Mouse (Mus musculus) limb, embryonic 13.5 days (tissue): ENCODE results near the gene Adat1. TPM values are rescaled to one million over a fixed set of nuclear protein-coding genes. Genes with fewer than 3 reads are reported as not detected.

Experiments used
- ATAC-seq: fragments of 200-750 bp; cut with Nextera tagmentation; 2 replicates; pipeline ENCODE4 v1.8.0; 2017; ENCODE audit warnings: low read depth, moderate number of reproducible peaks, moderate TSS enrichment; ENCODE audit not compliant: low FRiP score
- H3K27ac ChIP-seq: fragments of 300-500 bp; sonication (generic); 2 replicates; pipeline ENCODE4 v1.5.1; 2015; ENCODE audit warnings: inconsistent platforms, mild to moderate bottlenecking, moderate library complexity
- H3K27me3 ChIP-seq: fragments of 300-500 bp; sonication (generic); 2 replicates; pipeline ENCODE4 v1.6.1; 2015; ENCODE audit warnings: mild to moderate bottlenecking, inconsistent platforms
- H3K36me3 ChIP-seq: fragments of 300-500 bp; sonication (generic); 2 replicates; pipeline ENCODE4 v1.6.1; 2015; ENCODE audit warnings: inconsistent platforms, mild to moderate bottlenecking, moderate library complexity
- H3K4me1 ChIP-seq: fragments of 300-500 bp; sonication (generic); 2 replicates; pipeline ENCODE4 v1.6.1; 2015; ENCODE audit warnings: inconsistent platforms
- H3K4me2 ChIP-seq: fragments of 300-500 bp; sonication (generic); replicated peaks from 2 replicates; pipeline ENCODE4 v1.6.1; 2015; ENCODE audit warnings: inconsistent platforms, mild to moderate bottlenecking, moderate library complexity
- H3K4me3 ChIP-seq: fragments of 300-500 bp; sonication (generic); 2 replicates; pipeline ENCODE4 v1.5.1; 2015; ENCODE audit warnings: moderate library complexity, mild to moderate bottlenecking, inconsistent platforms
- H3K9ac ChIP-seq: fragments of 300-500 bp; sonication (generic); 2 replicates; pipeline ENCODE4 v1.6.1; 2015; ENCODE audit warnings: mild to moderate bottlenecking, inconsistent platforms
- H3K9me3 ChIP-seq: fragments of 300-500 bp; sonication (generic); 2 replicates; pipeline ENCODE4 v1.6.1; 2016; ENCODE audit warnings: inconsistent platforms
- WGBS: fragments of 180-500 bp; shearing (Covaris S2); methylation state at CpG from one replicate; pipeline ENCODE4 v1.1.7; 2015; 5-methylcytosine and 5-hydroxymethylcytosine counted together
- polyA plus RNA-seq: library from polyadenylated mRNA; unstranded; fragments of >200 nt; fragmentation: Nextera tagmentation; extraction: Ambion mirVana; gene quantifications from 2 replicates; pipeline ENCODE4 v1.2.1, GENCODE M21; 2015

The Adat1 gene
- polyA plus RNA-seq, 1 experiment from 2014 or later = 12.1 TPM

- H3K27ac ChIP-seq = no peak overlapping the region
- H3K27me3 ChIP-seq = no peaks in the 10 kb centered on the region
- no peak for ATAC-seq
- peaks cover 8% of the 10 kb centered on the region for H3K36me3 ChIP-seq
- no peak overlapping the region for H3K4me3 ChIP-seq
- no peak overlapping the region for H3K4me2 ChIP-seq
- peaks cover 8% of the 10 kb centered on the region; the same call in 1 of the 2 replicates for H3K4me1 ChIP-seq
- 58% methylated on average over 7 of the region's 7 CpGs for WGBS
- no peaks in the 10 kb centered on the region for H3K9me3 ChIP-seq
- H3K9ac ChIP-seq = no peak overlapping the region
Observed at GRCm38 (mm10) chr8:111964849-111965561, 27.1 kb downstream of the Adat1 start.

DNA sequence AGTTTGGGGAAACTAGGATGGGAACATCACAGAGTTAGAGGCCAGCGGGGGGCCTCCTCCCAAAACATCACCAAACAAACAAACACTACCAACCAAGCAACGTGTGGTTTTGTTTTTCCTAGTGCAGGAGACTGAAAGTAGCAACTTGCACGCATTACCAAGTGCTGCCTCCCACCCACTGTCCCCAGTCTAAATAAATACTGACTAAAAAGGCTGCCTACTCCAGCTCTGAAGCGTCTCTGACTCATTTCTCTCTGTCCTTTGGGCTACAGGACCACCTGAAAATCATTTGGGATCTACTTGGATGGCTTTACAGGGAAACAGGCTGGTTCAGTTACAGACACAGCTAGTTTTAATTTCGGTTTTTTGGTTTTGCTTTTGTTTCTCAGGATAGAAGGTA is 27.8 kb downstream of the Adat1 start:
- 50% methylated on average over 5 of the region's 5 CpGs for WGBS

DNA sequence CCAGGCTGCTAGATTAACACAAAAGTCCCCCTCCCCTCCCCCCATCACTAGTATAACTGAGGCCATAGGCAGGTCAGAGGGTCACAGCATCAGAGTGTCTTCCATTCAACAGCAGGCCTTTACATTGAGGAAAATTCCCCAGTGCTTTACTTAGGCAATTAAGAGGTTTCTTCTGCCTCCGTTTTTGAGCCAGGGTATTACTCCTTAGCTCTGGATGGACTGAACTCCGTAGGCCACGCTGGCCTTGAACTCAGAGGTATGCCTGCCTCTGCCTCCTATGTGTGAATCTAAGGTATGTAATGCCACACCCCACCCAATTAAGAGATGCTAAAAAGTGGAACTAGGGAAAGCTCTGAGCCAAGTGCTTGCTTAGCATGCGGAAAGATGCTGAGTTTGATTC is 28.6 kb downstream of the Adat1 start:
- Histone ChIP-seq H3K36me3 (peaks cover 13% of the 10 kb centered on the region), H3K9me3 (no peaks in the 10 kb centered on the region), H3K4me1 (peaks cover 8% of the 10 kb centered on the region; the same call in 1 of the 2 replicates), H3K27me3 (no peaks in the 10 kb centered on the region), H3K27ac (no peak overlapping the region), H3K9ac (no peak overlapping the region), H3K4me3 (no peak overlapping the region), H3K4me2 (no peak overlapping the region)
- no peak for ATAC-seq
- 85% methylated on average over 4 of the region's 4 CpGs for WGBS

More for the DNA sequence above, 27.8 kb downstream of the Adat1 start:
- H3K4me1 ChIP-seq = peaks cover 8% of the 10 kb centered on the region; the same call in 1 of the 2 replicates
- no peak overlapping the region for H3K9ac ChIP-seq
- peaks cover 12% of the 10 kb centered on the region for H3K36me3 ChIP-seq
- no peak for ATAC-seq
- no peak overlapping the region for H3K4me3 ChIP-seq
- no peaks in the 10 kb centered on the region for H3K9me3 ChIP-seq
- H3K4me2 ChIP-seq = no peak overlapping the region
- H3K27me3 ChIP-seq = no peaks in the 10 kb centered on the region
- no peak overlapping the region for H3K27ac ChIP-seq

- WGBS = 72% methylated on average over 10 of the region's 10 CpGs
- H3K27me3 ChIP-seq = no peaks in the 10 kb centered on the region
- no peak overlapping the region for H3K4me3 ChIP-seq
- no peak for ATAC-seq
- H3K9ac ChIP-seq = no peak overlapping the region; the same call in 1 of the 2 replicates
- H3K9me3 ChIP-seq = no peaks in the 10 kb centered on the region
- peaks cover 18% of the 10 kb centered on the region for H3K36me3 ChIP-seq
- H3K4me1 ChIP-seq = peaks cover 4% of the 10 kb centered on the region; the same call in 1 of the 2 replicates
- no peak overlapping the region for H3K27ac ChIP-seq
- no peak overlapping the region for H3K4me2 ChIP-seq
Observed at GRCm38 (mm10) chr8:111963091-111963490, 29.0 kb downstream of the Adat1 start.

GRCm38 (mm10) chr8:111962589-111962988 is 29.5 kb downstream of the Adat1 start:
- Histone ChIP-seq H3K4me1 (no peaks in the 10 kb centered on the region), H3K9me3 (no peaks in the 10 kb centered on the region), H3K9ac (no peak overlapping the region), H3K4me3 (no peak overlapping the region), H3K27ac (no peak overlapping the region), H3K4me2 (no peak overlapping the region), H3K27me3 (no peaks in the 10 kb centered on the region), H3K36me3 (peaks cover 21% of the 10 kb centered on the region)
- 72% methylated on average over 1 of the region's 1 CpGs for WGBS
- ATAC-seq = no peak

DNA sequence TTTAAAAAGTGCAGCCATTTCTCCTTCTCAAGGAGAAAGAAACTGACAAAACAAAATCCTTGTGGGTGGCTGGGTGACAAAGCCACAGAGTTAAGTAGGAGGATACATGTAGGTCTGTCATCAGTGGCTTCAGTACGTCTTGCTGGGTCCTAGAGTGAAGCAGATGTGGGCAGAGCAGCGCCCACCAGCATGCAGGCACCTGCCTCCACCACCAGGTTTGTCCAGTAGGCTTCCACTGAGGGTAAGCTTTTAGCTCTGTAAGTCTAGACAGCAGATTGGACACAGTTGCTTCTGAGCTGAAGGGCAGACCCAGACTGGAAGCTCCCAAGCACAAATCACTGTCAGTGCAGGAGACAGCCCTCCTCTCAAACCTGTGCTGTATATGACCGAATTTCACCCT is 30.8 kb downstream of the Adat1 start:
- Histone ChIP-seq H3K9me3 (no peaks in the 10 kb centered on the region), H3K4me2 (no peak overlapping the region), H3K27ac (no peak overlapping the region), H3K4me1 (no peaks in the 10 kb centered on the region), H3K27me3 (no peaks in the 10 kb centered on the region), H3K4me3 (no peak overlapping the region), H3K36me3 (peaks cover 26% of the 10 kb centered on the region), H3K9ac (no peak overlapping the region)
- ATAC-seq = no peak
- WGBS = 63% methylated on average over 3 of the region's 3 CpGs

- no peak overlapping the region for H3K27ac ChIP-seq
- no peak overlapping the region for H3K4me3 ChIP-seq
- 67% methylated on average over 15 of the region's 15 CpGs for WGBS
- no peaks in the 10 kb centered on the region for H3K9me3 ChIP-seq
- no peak overlapping the region for H3K9ac ChIP-seq
- ATAC-seq = no peak
- H3K4me2 ChIP-seq = no peak overlapping the region
- H3K36me3 ChIP-seq = peaks cover 31% of the 10 kb centered on the region
- no peaks in the 10 kb centered on the region for H3K4me1 ChIP-seq
- H3K27me3 ChIP-seq = no peaks in the 10 kb centered on the region
Observed at GRCm38 (mm10) chr8:111960591-111961321, 31.3 kb downstream of the Adat1 start.

- 96% methylated on average over 2 of the region's 2 CpGs for WGBS
- peaks cover 61% of the 10 kb centered on the region for H3K36me3 ChIP-seq
Observed at GRCm38 (mm10) chr8:111957231-111957630, 34.9 kb downstream of the Adat1 start.

GRCm38 (mm10) chr8:111955879-111956278 is 36.2 kb downstream of the Adat1 start:
- WGBS = 91% methylated on average over 5 of the region's 5 CpGs
- Histone ChIP-seq H3K27ac (no peak overlapping the region), H3K9me3 (no peaks in the 10 kb centered on the region), H3K36me3 (peaks cover 72% of the 10 kb centered on the region), H3K4me2 (no peak overlapping the region), H3K9ac (no peak overlapping the region), H3K27me3 (no peaks in the 10 kb centered on the region), H3K4me1 (no peaks in the 10 kb centered on the region), H3K4me3 (no peak overlapping the region)
- ATAC-seq = no peak

More at GRCm38 (mm10) chr8:111957231-111957630, 34.9 kb downstream of the Adat1 start:
- no peak for ATAC-seq
- H3K4me1 ChIP-seq = no peaks in the 10 kb centered on the region
- no peaks in the 10 kb centered on the region for H3K27me3 ChIP-seq
- H3K4me3 ChIP-seq = no peak overlapping the region
- no peaks in the 10 kb centered on the region for H3K9me3 ChIP-seq
- H3K27ac ChIP-seq = no peak overlapping the region
- H3K4me2 ChIP-seq = no peak overlapping the region
- no peak overlapping the region for H3K9ac ChIP-seq

- H3K4me3 ChIP-seq = no peak overlapping the region
- WGBS = 82% methylated on average over 4 of the region's 4 CpGs
- H3K27ac ChIP-seq = no peak overlapping the region
Observed at GRCm38 (mm10) chr8:111954844-111955594, 37.1 kb downstream of the Adat1 start.

GRCm38 (mm10) chr8:111951936-111952335 is 40.2 kb downstream of the Adat1 start:
- Histone ChIP-seq H3K9me3 (no peaks in the 10 kb centered on the region), H3K4me2 (no peak overlapping the region), H3K9ac (no peak overlapping the region), H3K27me3 (no peaks in the 10 kb centered on the region), H3K4me3 (no peak overlapping the region), H3K36me3 (peaks cover 86% of the 10 kb centered on the region), H3K27ac (no peak overlapping the region), H3K4me1 (no peaks in the 10 kb centered on the region)
- ATAC-seq = no peak
- 93% methylated on average over 5 of the region's 5 CpGs for WGBS

More at GRCm38 (mm10) chr8:111954844-111955594, 37.1 kb downstream of the Adat1 start:
- no peak overlapping the region for H3K4me2 ChIP-seq
- H3K4me1 ChIP-seq = no peaks in the 10 kb centered on the region
- no peak for ATAC-seq
- no peaks in the 10 kb centered on the region for H3K27me3 ChIP-seq
- H3K9ac ChIP-seq = no peak overlapping the region
- peaks cover 77% of the 10 kb centered on the region for H3K36me3 ChIP-seq
- no peaks in the 10 kb centered on the region for H3K9me3 ChIP-seq

DNA sequence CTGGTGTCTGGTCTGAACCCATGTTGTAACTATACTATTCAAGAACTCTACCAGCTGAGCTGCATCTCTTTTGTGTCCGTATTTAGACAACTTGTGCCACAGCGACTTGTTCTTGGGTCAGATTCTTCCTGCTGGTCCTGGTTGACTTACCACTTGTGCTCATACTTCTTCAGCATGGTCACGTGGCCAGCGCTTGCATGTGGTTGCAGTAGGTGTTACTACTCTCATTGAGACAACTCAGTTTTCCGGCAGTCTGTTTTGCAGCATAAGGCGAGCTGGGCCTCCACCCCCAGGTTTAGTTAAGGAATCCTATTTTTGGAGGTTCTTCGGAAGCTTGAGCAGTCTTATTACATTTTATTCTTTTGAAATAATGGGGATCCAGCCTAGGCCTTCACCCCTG is 40.8 kb downstream of the Adat1 start:
- WGBS = 93% methylated on average over 7 of the region's 7 CpGs
- Histone ChIP-seq H3K9me3 (no peaks in the 10 kb centered on the region), H3K9ac (no peak overlapping the region), H3K4me2 (no peak overlapping the region), H3K36me3 (peaks cover 86% of the 10 kb centered on the region), H3K4me1 (no peaks in the 10 kb centered on the region), H3K27me3 (no peaks in the 10 kb centered on the region), H3K27ac (no peak overlapping the region), H3K4me3 (no peak overlapping the region)
- ATAC-seq = no peak
